Mouse (Mus musculus) E14TG2a.4 (cell line): Measurements from ENCODE around the gene Xylt1.

Experiments
- H3K27me3 ChIP-seq: 2 replicates; pipeline ENCODE4 v1.6.1; 2014; ENCODE audit warnings: low read length, control low read depth; ENCODE audit not compliant: insufficient read depth
- H3K36me3 ChIP-seq: 2 replicates; pipeline ENCODE4 v1.6.1; 2014; ENCODE audit warnings: low read length, control low read depth; ENCODE audit not compliant: insufficient read depth
- H3K4me1 ChIP-seq: replicated peaks from 2 replicates; pipeline ENCODE4 v1.6.1; 2014; ENCODE audit warnings: low read depth, low read length, control low read depth
- H3K4me3 ChIP-seq: replicated peaks from 2 replicates; pipeline ENCODE4 v1.5.1; 2014; ENCODE audit warnings: mild to moderate bottlenecking, low read length
- H3K9me3 ChIP-seq: 2 replicates; pipeline ENCODE4 v1.6.1; 2014; ENCODE audit warnings: low read length, control low read depth
- CTCF ChIP-seq: conservative IDR thresholded peaks from 2 replicates; pipeline ENCODE4 v1.5.1; 2014; ENCODE audit warnings: low read length
- NANOG ChIP-seq: IDR thresholded peaks from 2 replicates; pipeline ENCODE4 v1.6.1; 2014; ENCODE audit warnings: borderline replicate concordance, low read length, mixed read lengths
- POU5F1 ChIP-seq: IDR thresholded peaks from 2 replicates; pipeline ENCODE4 v1.6.1; 2014; ENCODE audit warnings: low read length, borderline replicate concordance

Gene Xylt1

DNA sequence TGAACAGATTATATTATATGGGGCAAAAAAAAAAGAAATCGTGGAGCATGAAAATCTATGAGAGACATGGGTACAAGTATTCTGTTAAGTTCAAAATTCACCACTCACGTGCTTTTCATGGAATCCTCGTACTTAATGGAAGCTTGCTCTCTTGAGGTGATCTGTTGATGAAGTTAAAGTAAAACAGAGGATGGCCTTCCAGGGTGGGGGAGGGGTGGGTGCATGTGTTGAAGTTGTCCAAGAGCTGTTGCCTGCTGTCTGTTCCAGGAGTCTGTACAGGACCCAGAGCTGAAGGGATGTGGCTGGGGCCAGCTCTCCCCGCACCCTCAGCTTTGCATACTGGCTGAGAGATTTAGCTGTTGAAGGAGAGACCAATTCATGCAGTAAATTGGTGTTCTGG lies 45.6 kb downstream of the Xylt1 start:
- no peak for TF ChIP-seq POU5F1
- no peak for TF ChIP-seq NANOG
- no peak for TF ChIP-seq CTCF
- Histone ChIP-seq H3K27me3 (no peaks in the 10 kb centered on the region), H3K4me1 (peaks cover 52% of the 10 kb centered on the region), H3K4me3 (no peak overlapping the region), H3K9me3 (no peaks in the 10 kb centered on the region), H3K36me3 (no peaks in the 10 kb centered on the region)

GRCm38 (mm10) chr7:117428690-117429224 lies 48.0 kb downstream of the Xylt1 start:
- Histone ChIP-seq H3K36me3 (no peaks in the 10 kb centered on the region), H3K4me3 (no peak overlapping the region), H3K27me3 (no peaks in the 10 kb centered on the region), H3K4me1 (peaks cover 31% of the 10 kb centered on the region), H3K9me3 (no peaks in the 10 kb centered on the region)
- TF ChIP-seq NANOG (no peak), CTCF (no peak)

DNA sequence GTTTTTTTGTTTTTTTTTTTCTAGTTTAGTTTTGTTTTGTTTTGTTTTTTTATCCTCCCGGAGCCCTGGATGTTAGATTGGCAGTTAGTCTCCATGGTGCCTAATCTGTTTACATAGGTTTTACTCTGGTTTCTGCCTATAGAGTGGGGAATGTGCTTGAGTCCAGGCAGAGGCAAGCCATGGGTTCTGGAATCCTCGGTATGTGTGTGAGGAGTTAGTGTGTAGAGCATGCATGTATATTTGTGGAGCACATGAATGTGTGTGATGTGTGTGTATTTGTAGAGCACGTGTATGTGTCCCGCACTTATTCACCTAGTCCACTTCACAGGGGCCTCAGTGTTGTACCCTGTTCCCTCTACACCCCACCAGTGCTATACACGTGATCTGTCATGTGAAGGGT lies 48.7 kb downstream of the Xylt1 start:
- no peak for TF ChIP-seq NANOG
- no peak for TF ChIP-seq CTCF
- no peak for TF ChIP-seq POU5F1
- Histone ChIP-seq H3K27me3 (no peaks in the 10 kb centered on the region), H3K4me3 (no peak overlapping the region), H3K9me3 (no peaks in the 10 kb centered on the region), H3K36me3 (no peaks in the 10 kb centered on the region), H3K4me1 (peaks cover 26% of the 10 kb centered on the region)

- no peaks in the 10 kb centered on the region for H3K36me3 ChIP-seq
- no peak overlapping the region for H3K4me3 ChIP-seq
- peaks cover 24% of the 10 kb centered on the region for H3K4me1 ChIP-seq
- TF ChIP-seq POU5F1 (no peak), NANOG (no peak), CTCF (no peak)
- no peaks in the 10 kb centered on the region for H3K27me3 ChIP-seq
- H3K9me3 ChIP-seq, result no peaks in the 10 kb centered on the region
These were observed 49.1 kb downstream of the Xylt1 start for GRCm38 (mm10) chr7:117429895-117430294.

DNA sequence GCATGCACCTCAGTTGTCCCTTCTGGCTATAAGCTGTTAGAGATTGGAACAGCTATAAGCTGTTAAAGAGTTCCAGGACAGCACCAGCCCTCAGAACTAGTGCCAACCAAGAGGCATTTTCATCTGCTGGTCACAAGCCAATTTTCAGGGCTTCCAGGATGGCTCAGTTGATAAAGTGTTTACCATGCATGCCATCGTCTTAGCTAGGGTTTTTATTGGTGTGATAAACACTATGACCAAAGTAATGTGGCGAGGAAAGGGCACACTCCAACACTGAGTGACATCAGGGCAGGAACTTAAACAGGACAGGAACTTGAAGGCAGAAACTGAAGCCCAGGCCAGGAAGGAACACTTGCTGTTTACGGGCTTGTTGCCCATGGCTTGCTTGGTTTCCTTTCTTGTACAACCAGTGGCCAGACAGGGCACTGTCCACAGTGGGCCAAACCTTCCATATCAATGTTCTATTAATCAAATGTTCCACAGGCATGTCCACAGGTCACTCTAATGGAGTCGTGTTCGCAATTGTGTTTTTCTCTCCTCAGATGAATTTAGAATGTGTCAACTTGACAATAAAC lies 49.7 kb downstream of the Xylt1 start:
- Histone ChIP-seq H3K36me3 (no peaks in the 10 kb centered on the region), H3K27me3 (no peaks in the 10 kb centered on the region), H3K4me1 (peaks cover 24% of the 10 kb centered on the region), H3K9me3 (no peaks in the 10 kb centered on the region), H3K4me3 (no peak overlapping the region)
- no peak for TF ChIP-seq CTCF

DNA sequence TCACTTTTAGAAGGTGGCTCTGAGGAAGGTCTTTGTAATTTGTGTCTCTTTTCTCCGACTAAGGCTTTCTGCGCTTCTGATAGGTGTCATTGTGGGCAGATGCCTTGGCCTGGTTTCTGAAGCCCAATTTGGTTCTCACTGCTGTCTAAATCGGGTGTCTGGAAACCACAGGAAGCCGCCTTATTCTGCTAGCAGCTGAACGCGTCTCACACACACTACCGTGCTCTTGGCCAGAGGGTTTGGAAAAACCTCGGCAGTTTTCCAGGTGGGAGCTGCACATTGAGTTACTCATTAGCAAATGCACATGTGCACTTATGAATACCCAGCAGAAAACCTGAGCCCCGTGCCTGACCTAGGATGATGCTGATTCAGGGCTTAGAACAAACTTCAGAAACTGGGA lies 52.9 kb downstream of the Xylt1 start:
- H3K4me1 ChIP-seq, result peaks cover 21% of the 10 kb centered on the region
- H3K9me3 ChIP-seq, result no peaks in the 10 kb centered on the region
- no peak for TF ChIP-seq CTCF
- TF ChIP-seq NANOG, result no peak
- no peak for TF ChIP-seq POU5F1
- H3K27me3 ChIP-seq, result no peaks in the 10 kb centered on the region
- no peak overlapping the region for H3K4me3 ChIP-seq
- H3K36me3 ChIP-seq, result no peaks in the 10 kb centered on the region

GRCm38 (mm10) chr7:117435091-117435490 lies 54.3 kb downstream of the Xylt1 start:
- no peaks in the 10 kb centered on the region for H3K9me3 ChIP-seq
- no peaks in the 10 kb centered on the region for H3K36me3 ChIP-seq
- no peak overlapping the region for H3K4me3 ChIP-seq
- H3K4me1 ChIP-seq, result peaks cover 11% of the 10 kb centered on the region
- H3K27me3 ChIP-seq, result no peaks in the 10 kb centered on the region
- TF ChIP-seq POU5F1, result no peak

DNA sequence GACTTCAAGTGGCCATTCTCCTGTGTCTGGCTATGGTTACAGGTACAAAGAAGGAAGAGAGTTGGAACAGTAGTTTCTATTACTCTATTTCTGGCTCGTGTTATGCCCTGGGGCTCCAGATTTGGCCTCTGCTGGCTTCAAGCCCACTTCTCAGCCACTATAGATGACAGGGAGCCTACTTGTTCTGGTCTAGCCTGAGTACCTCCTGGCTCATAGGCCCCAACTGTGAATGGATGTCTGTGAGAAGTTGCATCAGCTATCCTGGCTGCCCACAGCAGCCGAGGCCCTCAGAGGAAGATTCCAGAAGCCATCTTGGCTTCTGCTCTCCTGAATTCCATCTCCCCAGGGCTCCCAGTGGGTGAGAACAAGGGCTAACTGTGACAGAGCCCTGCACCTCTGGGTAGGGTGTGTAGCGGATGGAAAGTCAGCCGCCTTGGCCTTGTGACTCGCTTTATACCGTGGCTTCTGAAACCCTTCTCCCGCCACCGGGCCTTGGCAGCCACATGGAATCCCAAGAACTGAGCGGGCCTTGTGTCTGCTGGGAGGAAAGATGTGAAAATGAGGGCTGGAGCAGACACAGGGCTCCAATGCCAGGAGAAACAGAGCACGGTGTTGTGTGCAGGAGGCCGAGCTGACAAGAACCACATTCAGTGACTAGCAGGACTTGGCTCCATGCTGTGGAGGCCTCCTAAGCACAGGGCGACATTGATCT lies 55.1 kb downstream of the Xylt1 start:
- no peak for TF ChIP-seq NANOG
- TF ChIP-seq POU5F1, result no peak
- no peak for TF ChIP-seq CTCF
- Histone ChIP-seq H3K4me1 (peaks cover 8% of the 10 kb centered on the region; the same call in 1 of the 2 replicates), H3K36me3 (no peaks in the 10 kb centered on the region), H3K9me3 (no peaks in the 10 kb centered on the region), H3K27me3 (no peaks in the 10 kb centered on the region), H3K4me3 (no peak overlapping the region)

DNA sequence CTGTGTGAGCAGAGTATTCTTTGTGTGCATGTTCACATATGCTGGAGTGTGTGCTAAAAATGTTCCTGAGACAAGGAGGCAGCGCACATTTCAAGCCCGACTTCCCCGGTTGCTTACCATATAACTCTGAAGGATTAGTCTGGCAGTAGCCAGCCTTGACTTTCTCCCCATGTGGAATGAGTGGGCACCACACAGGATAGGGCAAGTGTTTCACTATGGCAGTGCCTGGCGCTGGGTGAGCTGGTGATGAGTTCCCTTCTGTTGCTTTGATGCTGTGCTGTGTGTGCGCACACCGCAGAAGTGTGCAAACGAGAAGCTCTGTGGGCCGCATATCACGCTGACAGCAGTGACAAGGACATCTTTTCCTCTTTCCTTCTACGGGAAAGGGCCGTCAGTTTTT lies 56.1 kb downstream of the Xylt1 start:
- Histone ChIP-seq H3K36me3 (no peaks in the 10 kb centered on the region), H3K27me3 (no peaks in the 10 kb centered on the region), H3K4me3 (no peak overlapping the region), H3K9me3 (no peaks in the 10 kb centered on the region), H3K4me1 (peaks cover 8% of the 10 kb centered on the region; the same call in 1 of the 2 replicates)
- TF ChIP-seq CTCF, result no peak
